Comparison of ENCODE assay signal across 11 mouse cellular contexts in the genomic region with DNA sequence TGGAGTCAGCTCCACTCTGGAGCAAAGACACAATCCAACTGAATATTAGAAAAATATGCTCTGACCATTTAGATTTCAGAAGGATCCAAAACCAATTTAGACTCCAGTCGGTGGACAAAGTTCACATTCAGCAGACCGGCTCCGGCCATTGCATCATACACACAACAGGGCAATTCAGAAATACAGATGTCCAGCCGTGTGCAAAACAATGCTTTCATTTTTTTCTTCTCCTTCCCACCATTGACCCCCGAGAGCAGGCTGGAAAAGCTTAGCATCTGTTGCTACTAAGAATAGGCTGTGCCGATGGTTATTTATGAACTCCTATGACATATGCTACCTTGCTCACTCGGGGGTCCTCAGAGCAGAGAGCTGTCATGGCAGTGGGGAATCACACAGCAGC. TPM values are rescaled to one million over a fixed set of nuclear protein-coding genes. Genes with fewer than 3 reads are reported as not detected.
A peak's percentile ranks its signal among the peaks of the same experiment; 100 is the strongest.
DNase-seq lines count a peak whose midpoint lies in the region; ATAC-seq and TF ChIP-seq lines count a peak whose summit lies in the region.
"Had no signal": no experiment of that assay in that cellular context is flagged by ENCODE, and none has a peak within 500 bp of the region (broad histone marks: within the 10 kb centered on the region; RNA-seq: fewer than 3 reads in every experiment).

No protein-coding gene starts in this region.

- ATAC-seq in lung, embryonic 14.5 days (ENCODE audit: insufficient read depth), result no peak
- peak; percentile 51 for ATAC-seq in embryonic facial prominence, embryonic 14.5 days (ENCODE audit: low read depth)

- no peaks in the 10 kb centered on the region for H3K9me3 ChIP-seq in lung, embryonic 14.5 days (ENCODE audit: low read depth, low read length)
- no peaks in the 10 kb centered on the region for H3K9me3 ChIP-seq in embryonic facial prominence, embryonic 14.5 days (ENCODE audit: control insufficient read depth, low read length)

- peaks cover 5% of the 10 kb centered on the region for H3K4me1 ChIP-seq in heart, adult 2 months (ENCODE audit: control insufficient read depth, insufficient read depth, low read length)
- peaks cover 23% of the 10 kb centered on the region for H3K4me1 ChIP-seq in lung, embryonic 14.5 days (ENCODE audit: insufficient read depth)
- peaks cover 15% of the 10 kb centered on the region; the same call in 1 of the 2 replicates for H3K4me1 ChIP-seq in embryonic facial prominence, embryonic 14.5 days (ENCODE audit: control insufficient read depth, insufficient read depth, low read length)

- no peak for DNase-seq in heart, adult 2 months
- no peak for DNase-seq in heart, postnatal 4 days
- DNase-seq in lung, embryonic 14.5 days, result peak; percentile 37
- DNase-seq in lung, adult 18-20 months, result no peak
- peak; percentile 68 for DNase-seq in embryonic facial prominence, embryonic 14.5 days (ENCODE audit: low spot score)
- peak; percentile 31 for DNase-seq in neural tube, embryonic 10.5 days (ENCODE audit: extremely low spot score, low spot score)
- no peak for DNase-seq in adrenal gland, adult 18-20 months (ENCODE audit: low spot score in 2 of 2)
- no peak for DNase-seq in urinary bladder, adult 2 months (ENCODE audit: low spot score)
- DNase-seq: kidney, adult 18-20 months; right cerebral cortex, postnatal 25 days; thymus, postnatal 14 days had no signal

- H3K9ac ChIP-seq in heart, adult 2 months (ENCODE audit: low read depth, low read length), result no peak overlapping the region
- no peak overlapping the region for H3K9ac ChIP-seq in lung, embryonic 14.5 days
- H3K9ac ChIP-seq in embryonic facial prominence, embryonic 14.5 days (ENCODE audit: low read depth, low read length), result no peak overlapping the region

- no peak for TF ChIP-seq CTCF in heart, adult 2 months (IDR thresholded peaks at IDR 0.05)
- no peak for TF ChIP-seq CTCF in lung, embryonic 14.5 days (IDR thresholded peaks at IDR 0.05; ENCODE audit: low read depth)

- H3K36me3 ChIP-seq in heart, adult 2 months (ENCODE audit: control insufficient read depth, insufficient read depth, low read length), result no peaks in the 10 kb centered on the region
- H3K36me3 ChIP-seq in lung, embryonic 14.5 days (ENCODE audit: insufficient read depth), result 0 out of 2 replicates have a peak, but pooled peaks cover 7% of the 10 kb centered on the region
- H3K36me3 ChIP-seq in embryonic facial prominence, embryonic 14.5 days (ENCODE audit: control insufficient read depth, insufficient read depth, low read length), result no peaks in the 10 kb centered on the region

- H3K4me3 ChIP-seq in heart, adult 2 months, result no peak overlapping the region
- no peak overlapping the region for H3K4me3 ChIP-seq in lung, embryonic 14.5 days (ENCODE audit: low read depth, low read length)
- H3K4me3 ChIP-seq in embryonic facial prominence, embryonic 14.5 days (ENCODE audit: low read depth, low read length), result no peak overlapping the region

- TF ChIP-seq POLR2A in heart, adult 2 months (IDR thresholded peaks at IDR 0.05; ENCODE audit: insufficient read depth, low read depth, low read length), result no peak

- H3K4me2 ChIP-seq in lung, embryonic 14.5 days, result no peak overlapping the region
- H3K4me2 ChIP-seq in embryonic facial prominence, embryonic 14.5 days (ENCODE audit: low read depth, low read length), result no peak overlapping the region

- peak overlapping the region; percentile 20 for H3K27ac ChIP-seq in heart, adult 2 months
- no peak overlapping the region; the same call in 1 of the 2 replicates for H3K27ac ChIP-seq in lung, embryonic 14.5 days (ENCODE audit: low read depth)
- H3K27ac ChIP-seq in embryonic facial prominence, embryonic 14.5 days (replicated peaks; ENCODE audit: low read depth, low read length), result no peak overlapping the region

- no peak for TF ChIP-seq EP300 in heart, adult 2 months (IDR thresholded peaks at IDR 0.05; ENCODE audit: insufficient read depth, low read depth, low read length)

- 28% methylated on average over 7 of the region's 7 CpGs for WGBS in heart, adult 2 months
- WGBS in lung, embryonic 14.5 days, result 29% methylated on average over 7 of the region's 7 CpGs
- 34% methylated on average over 7 of the region's 7 CpGs for WGBS in embryonic facial prominence, embryonic 14.5 days

- H3K79me2 ChIP-seq in heart, adult 2 months (replicated peaks; ENCODE audit: control insufficient read depth, insufficient read depth, low read length), result no peaks in the 10 kb centered on the region

- no peaks in the 10 kb centered on the region for H3K27me3 ChIP-seq in heart, adult 2 months (ENCODE audit: control insufficient read depth, insufficient read depth, low read length)
- H3K27me3 ChIP-seq in lung, embryonic 14.5 days (ENCODE audit: insufficient read depth, low read length), result no peaks in the 10 kb centered on the region
- H3K27me3 ChIP-seq in embryonic facial prominence, embryonic 14.5 days (replicated peaks; ENCODE audit: control insufficient read depth, insufficient read depth, low read length), result no peaks in the 10 kb centered on the region

- intact Hi-C loops in heart, adult 2 months (cut with DNase I), result no loop called here

RNA-seq across cellular contexts. Expression of a gene that starts 23.2 kb away (rescaled TPM):
- total RNA-seq in heart, adult 2 months (2021), result 1 to 10 TPM; 4.6 to 5.1 TPM
- 1.5 and 2.1 TPM in 2 replicates for polyA plus RNA-seq in heart, adult 2 months (2012; rRNA removed)
- 10 to 100 TPM; 28.7 to 31.6 TPM for total RNA-seq in heart, postnatal 4 days (2021)
- 83.9 and 86.5 TPM in 2 replicates for polyA plus RNA-seq in lung, embryonic 14.5 days (2014; fragmentation: Nextera tagmentation; extraction: Ambion mirVana)
- polyA plus RNA-seq in embryonic facial prominence, embryonic 14.5 days (2014; fragmentation: Nextera tagmentation; extraction: Ambion mirVana), result 47.8 and 67.6 TPM in 2 replicates
- total RNA-seq in adrenal gland, adult 18-20 months (2021), result 1 to 10 TPM; 1.3 to 1.8 TPM
- 6.1 and 10.6 TPM in 2 replicates for polyA plus RNA-seq in urinary bladder, adult 2 months (2012; rRNA removed)

Comparison
In these comparisons a context has a peak if more than half of its experiments do, and no peak if none do; other contexts are left out.
1. DNase-seq: peak in lung, embryonic 14.5 days (single experiment), embryonic facial prominence, embryonic 14.5 days (single experiment) and neural tube, embryonic 10.5 days (single experiment); none in heart, adult 2 months (0 of 2), heart, postnatal 4 days (single experiment), lung, adult 18-20 months (0 of 2), adrenal gland, adult 18-20 months (0 of 2) and urinary bladder, adult 2 months (single experiment).